Mouse (Mus musculus) bone marrow, adult 2 months (tissue): ENCODE measurements at regions not wholly inside any gene's neighbourhood (a gene's known extent, or its start where the extent isn't known, plus 50 kb on each side); places are given as distances from the start of the nearest gene placed in this dataset.

Source experiments
- CTCF ChIP-seq: fragments of 200-500 bp; IDR thresholded peaks from 2 replicates; pipeline ENCODE4 v1.5.1; 2011; ENCODE audit warnings: low read length, control low read depth; ENCODE audit not compliant: control insufficient read depth, insufficient read depth
- POLR2A ChIP-seq: fragments of 200-500 bp; IDR thresholded peaks from 2 replicates; pipeline ENCODE4 v1.6.1; 2011; ENCODE audit warnings: low read depth, mild to moderate bottlenecking, control low read depth, low read length, borderline replicate concordance; ENCODE audit not compliant: control insufficient read depth

DNA sequence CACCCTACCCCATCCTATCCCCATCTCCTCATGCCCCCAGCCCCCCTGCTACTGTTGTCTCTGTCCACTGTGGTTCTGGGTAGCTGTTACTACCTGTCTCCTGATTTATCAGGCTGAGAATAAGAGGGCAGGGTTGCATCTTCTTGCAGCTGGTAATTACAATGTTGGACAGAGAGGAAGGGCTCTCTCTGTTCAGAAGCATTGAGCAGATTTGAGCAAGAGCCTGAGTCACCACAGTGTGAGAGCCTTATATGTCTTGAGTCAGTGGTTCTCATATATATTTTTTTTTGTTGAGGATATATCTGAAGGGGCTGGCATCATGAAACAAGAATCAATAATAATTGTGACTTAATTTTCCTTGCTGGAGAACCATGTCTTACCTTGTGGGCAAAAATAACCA lies 82.7 kb upstream of the Sipa1l1 start:
- no peak for TF ChIP-seq CTCF
- TF ChIP-seq POLR2A: no peak
